Mouse (Mus musculus): ENCODE results near the gene Git1. TPM values are rescaled to one million over a fixed set of nuclear protein-coding genes. Genes with fewer than 3 reads are reported as not detected.
A peak's percentile ranks its signal among the peaks of the same experiment; 100 is the strongest.

Gene Git1
- polyA plus RNA-seq, 1 experiment, result 53.9 TPM

GRCm38 (mm10) chr11:77512891-77513810 lies 19.8 kb downstream of the Git1 start:
- Histone ChIP-seq H3K79me2 (ENCODE audit: control insufficient read depth, insufficient read depth) (no peaks in the 10 kb centered on the region), H3K4me3 (peak overlapping the region; percentile 70), H3ac (ENCODE audit: control insufficient read depth, insufficient read length) (peak overlapping the region; percentile 9), H3K4me2 (ENCODE audit: low read depth) (peak overlapping the region; percentile 98), H3K36me3 (ENCODE audit: control insufficient read depth, insufficient read depth) (no peaks in the 10 kb centered on the region), H3K27me3 (ENCODE audit: control insufficient read depth, insufficient read depth, insufficient read length) (no peaks in the 10 kb centered on the region)
- TF ChIP-seq POLR2AphosphoS2 (IDR thresholded peaks at IDR 0.05; ENCODE audit: insufficient read length, low read depth) (peak; percentile 79), E2F4 (IDR thresholded peaks at IDR 0.05; ENCODE audit: insufficient read depth) (no peak), MAX (IDR thresholded peaks at IDR 0.05; ENCODE audit: low read depth) (no peak), TCF12 (IDR thresholded peaks at IDR 0.05; ENCODE audit: insufficient read depth, poor library complexity, severe bottlenecking) (no peak), POLR2A (IDR thresholded peaks at IDR 0.05; ENCODE audit: insufficient read length, low read depth) (peak; percentile 85), SRF (IDR thresholded peaks at IDR 0.05; ENCODE audit: control insufficient read depth, insufficient read length, low read depth) (no peak), USF1 (IDR thresholded peaks at IDR 0.05; ENCODE audit: low read depth) (no peak), MYOD1 (IDR thresholded peaks at IDR 0.05; ENCODE audit: control insufficient read depth in 1 of 3, insufficient read length in 2 of 3, low read depth in 2 of 3) (peak in 1 of 3 experiments; percentile 25), CEBPB (IDR thresholded peaks at IDR 0.05; ENCODE audit: insufficient read depth, poor library complexity, severe bottlenecking) (no peak), REST (IDR thresholded peaks at IDR 0.05; ENCODE audit: insufficient read depth, insufficient read length) (no peak), TCF3 (IDR thresholded peaks at IDR 0.05; ENCODE audit: insufficient read length, low read depth) (no peak)

- TF ChIP-seq USF1 (IDR thresholded peaks at IDR 0.05; ENCODE audit: low read depth) (no peak), POLR2AphosphoS2 (IDR thresholded peaks at IDR 0.05; ENCODE audit: insufficient read length, low read depth) (no peak), SRF (IDR thresholded peaks at IDR 0.05; ENCODE audit: control insufficient read depth, insufficient read length, low read depth) (no peak), CEBPB (IDR thresholded peaks at IDR 0.05; ENCODE audit: insufficient read depth, poor library complexity, severe bottlenecking) (no peak), E2F4 (IDR thresholded peaks at IDR 0.05; ENCODE audit: insufficient read depth) (no peak), MYOG (IDR thresholded peaks at IDR 0.05; ENCODE audit: control insufficient read depth in 1 of 3, insufficient read depth in 1 of 3, insufficient read length in 2 of 3, low read depth in 2 of 3) (no peak), MYOD1 (IDR thresholded peaks at IDR 0.05; ENCODE audit: control insufficient read depth in 1 of 3, insufficient read length in 2 of 3, low read depth in 2 of 3) (no peak), TCF3 (IDR thresholded peaks at IDR 0.05; ENCODE audit: insufficient read length, low read depth) (no peak), REST (IDR thresholded peaks at IDR 0.05; ENCODE audit: insufficient read depth, insufficient read length) (no peak), POLR2A (IDR thresholded peaks at IDR 0.05; ENCODE audit: insufficient read length, low read depth) (no peak), TCF12 (IDR thresholded peaks at IDR 0.05; ENCODE audit: insufficient read depth, poor library complexity, severe bottlenecking) (no peak), MAX (IDR thresholded peaks at IDR 0.05; ENCODE audit: low read depth) (no peak)
- Histone ChIP-seq H3K79me2 (ENCODE audit: control insufficient read depth, insufficient read depth) (no peaks in the 10 kb centered on the region), H3K36me3 (ENCODE audit: control insufficient read depth, insufficient read depth) (no peaks in the 10 kb centered on the region), H3K4me3 (peak overlapping the region; percentile 70), H3ac (ENCODE audit: control insufficient read depth, insufficient read length) (peak overlapping the region; percentile 9), H3K4me2 (ENCODE audit: low read depth) (peak overlapping the region; percentile 93), H3K27me3 (ENCODE audit: control insufficient read depth, insufficient read depth, insufficient read length) (no peaks in the 10 kb centered on the region)
Observed at GRCm38 (mm10) chr11:77513811-77514170, 20.4 kb downstream of the Git1 start.

DNA sequence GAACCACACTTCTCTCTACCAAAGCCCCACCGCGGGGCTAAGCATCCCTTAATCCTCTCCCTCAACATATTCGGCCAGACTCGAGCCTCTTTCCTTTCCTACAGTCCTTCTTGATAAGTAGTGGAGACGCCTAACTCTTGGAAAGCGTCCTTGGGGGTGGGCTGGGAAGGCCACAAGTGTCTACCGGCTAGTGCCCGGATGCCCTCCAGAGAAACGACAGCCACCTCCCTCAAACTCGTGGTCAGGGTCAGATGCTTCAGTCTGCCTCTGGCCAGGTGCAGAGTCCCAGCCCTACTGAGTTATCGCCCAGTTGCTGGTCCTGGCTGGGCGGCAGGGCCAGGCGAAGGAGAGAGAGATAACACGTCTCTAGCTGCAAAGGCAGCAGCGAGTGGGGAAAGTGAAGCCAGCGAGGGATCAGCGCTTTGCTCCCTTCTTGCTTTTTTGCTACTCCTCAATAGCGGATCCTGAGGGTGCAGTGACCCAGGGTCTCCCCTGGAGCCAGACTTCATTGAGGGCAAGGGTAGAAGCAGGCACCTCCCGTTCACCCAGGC lies 21.0 kb downstream of the Git1 start:
- TF ChIP-seq MYOD1 (IDR thresholded peaks at IDR 0.05; ENCODE audit: control insufficient read depth in 1 of 3, insufficient read length in 2 of 3, low read depth in 2 of 3), result peak in 1 of 3 experiments; percentile 28
- TF ChIP-seq MAX (IDR thresholded peaks at IDR 0.05; ENCODE audit: low read depth), result no peak
- TF ChIP-seq MYOG (IDR thresholded peaks at IDR 0.05; ENCODE audit: control insufficient read depth in 1 of 3, insufficient read depth in 1 of 3, insufficient read length in 2 of 3, low read depth in 2 of 3), result peak in 1 of 3 experiments; percentile 33
- Histone ChIP-seq H3K4me3 (peak overlapping the region; percentile 70), H3K36me3 (ENCODE audit: control insufficient read depth, insufficient read depth) (no peaks in the 10 kb centered on the region), H3K4me2 (ENCODE audit: low read depth) (peak overlapping the region; percentile 93), H3K27me3 (ENCODE audit: control insufficient read depth, insufficient read depth, insufficient read length) (no peaks in the 10 kb centered on the region), H3ac (ENCODE audit: control insufficient read depth, insufficient read length) (peak overlapping the region; percentile 34), H3K79me2 (ENCODE audit: control insufficient read depth, insufficient read depth) (no peaks in the 10 kb centered on the region)

DNA sequence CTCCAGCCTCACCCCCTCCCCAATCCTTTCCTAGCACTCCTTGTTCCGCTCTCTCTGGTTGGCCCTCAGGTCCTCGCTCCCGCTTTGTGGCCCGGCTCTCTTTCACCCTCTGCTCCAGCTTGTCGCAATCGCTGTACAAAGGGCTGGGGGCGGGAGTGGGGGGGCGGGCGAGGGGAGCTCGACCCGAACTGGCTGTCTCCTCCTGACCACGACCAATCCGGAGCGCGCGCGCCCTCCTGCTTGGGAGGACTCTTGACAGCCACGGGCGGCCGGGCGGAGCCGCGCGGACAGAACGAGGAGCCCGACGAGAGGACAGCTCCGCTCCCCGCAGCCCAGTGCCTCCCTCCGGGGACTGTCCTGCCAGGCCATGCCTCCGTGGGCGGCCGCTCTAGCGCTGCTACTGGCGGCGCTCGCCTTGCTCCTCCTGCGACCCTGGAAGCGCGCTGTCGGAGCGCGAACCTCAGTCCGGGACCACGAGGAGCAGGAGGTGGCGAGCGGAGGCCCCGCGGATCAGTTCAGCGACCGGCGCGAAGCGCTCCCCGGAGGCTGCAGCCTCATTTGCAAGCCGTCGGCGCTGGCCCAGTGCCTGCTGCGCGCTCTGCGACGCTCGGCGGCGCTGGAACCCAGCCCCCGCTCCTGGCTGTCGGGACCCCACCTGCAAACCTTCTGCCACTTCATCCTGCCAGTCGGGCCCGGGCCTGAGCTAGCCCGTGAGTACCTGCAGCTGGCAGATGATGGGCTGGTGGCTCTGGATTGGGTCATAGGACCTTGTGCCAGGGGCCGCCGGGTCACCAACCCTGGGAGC lies 21.7 kb downstream of the Git1 start, which contains the start of gene Abhd15:
TSS of gene Abhd15 (plus strand) at position 290 of the 805 bp plus-strand sequence.
- Histone ChIP-seq H3K4me3 (peak within 1 kb of the TSS; percentile 70), H3K36me3 (ENCODE audit: control insufficient read depth, insufficient read depth) (no peaks in the 10 kb centered on the region), H3K4me2 (ENCODE audit: low read depth) (peak within 1 kb of the TSS; percentile 93), H3ac (ENCODE audit: control insufficient read depth, insufficient read length) (peak within 1 kb of the TSS; percentile 34), H3K79me2 (ENCODE audit: control insufficient read depth, insufficient read depth) (no peaks in the 10 kb centered on the region), H3K27me3 (ENCODE audit: control insufficient read depth, insufficient read depth, insufficient read length) (no peaks in the 10 kb centered on the region)
- TF ChIP-seq POLR2A (IDR thresholded peaks at IDR 0.05; ENCODE audit: insufficient read length, low read depth) (peak; percentile 65), USF1 (IDR thresholded peaks at IDR 0.05; ENCODE audit: low read depth) (no peak), MYOG (IDR thresholded peaks at IDR 0.05; ENCODE audit: control insufficient read depth in 1 of 3, insufficient read depth in 1 of 3, insufficient read length in 2 of 3, low read depth in 2 of 3) (peak in 1 of 3 experiments; percentile 21), E2F4 (IDR thresholded peaks at IDR 0.05; ENCODE audit: insufficient read depth) (no peak), POLR2AphosphoS2 (IDR thresholded peaks at IDR 0.05; ENCODE audit: insufficient read length, low read depth) (peak; percentile 54), TCF12 (IDR thresholded peaks at IDR 0.05; ENCODE audit: insufficient read depth, poor library complexity, severe bottlenecking) (no peak), MAX (IDR thresholded peaks at IDR 0.05; ENCODE audit: low read depth) (no peak), MYOD1 (IDR thresholded peaks at IDR 0.05; ENCODE audit: control insufficient read depth in 1 of 3, insufficient read length in 2 of 3, low read depth in 2 of 3) (no peak), CEBPB (IDR thresholded peaks at IDR 0.05; ENCODE audit: insufficient read depth, poor library complexity, severe bottlenecking) (no peak)
